Mouse (Mus musculus): Measurements from ENCODE around the gene Rab3c.

The Rab3c gene

DNA sequence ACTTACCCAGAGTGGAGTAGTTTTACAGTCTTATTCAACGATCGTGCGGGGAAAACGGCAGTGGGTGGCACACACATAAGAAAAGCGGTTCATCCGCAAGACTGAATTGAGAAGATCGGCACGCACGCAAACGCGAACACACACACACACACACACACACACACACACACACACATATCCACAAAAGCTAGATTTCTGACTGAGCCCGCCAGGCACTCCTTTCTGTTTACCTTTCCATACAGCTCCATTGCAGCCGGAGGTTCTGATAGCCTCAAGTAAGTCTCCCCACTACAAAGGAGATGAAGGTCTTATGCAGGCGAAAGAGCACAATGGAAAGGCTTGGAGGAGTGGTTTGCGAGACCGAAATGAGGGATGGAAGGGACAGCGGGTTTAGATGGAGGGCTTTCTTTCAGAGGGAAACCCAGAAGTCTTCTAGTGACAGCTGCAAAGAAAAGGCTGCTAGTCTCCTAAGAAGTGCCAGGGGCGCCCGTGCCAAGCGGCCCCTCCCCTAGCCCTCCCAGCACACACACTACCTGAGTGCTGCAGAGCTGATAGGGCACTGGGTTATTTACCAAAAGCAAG lies at the start of gene Rab3c:
TSS of gene Rab3c (minus strand) at position 434 of the 582 bp plus-strand sequence.
- DNase-seq (ENCODE audit: low spot score): peak; percentile 46

DNA sequence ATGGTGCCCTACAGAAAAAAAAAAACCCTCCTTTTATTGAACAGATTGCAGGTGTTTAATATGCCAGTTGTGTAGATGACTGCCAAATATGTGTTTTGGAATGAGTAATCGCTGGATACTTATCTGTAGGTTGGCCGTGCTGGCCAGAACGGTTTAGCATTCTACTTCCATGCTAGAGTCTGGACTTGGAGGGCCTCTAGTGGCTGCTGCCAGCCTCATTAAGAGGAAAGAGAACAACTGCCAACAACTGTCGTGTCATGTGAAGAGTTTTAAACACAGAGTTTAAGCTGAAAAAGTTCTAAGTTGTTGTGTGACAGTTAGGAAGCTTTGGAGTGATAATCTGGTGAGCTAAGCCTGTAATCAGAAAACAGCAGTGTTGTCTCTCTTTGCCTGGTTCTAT lies 38.0 kb upstream of the Rab3c start:
- peak; percentile 54 for DNase-seq (ENCODE audit: low spot score)

DNA sequence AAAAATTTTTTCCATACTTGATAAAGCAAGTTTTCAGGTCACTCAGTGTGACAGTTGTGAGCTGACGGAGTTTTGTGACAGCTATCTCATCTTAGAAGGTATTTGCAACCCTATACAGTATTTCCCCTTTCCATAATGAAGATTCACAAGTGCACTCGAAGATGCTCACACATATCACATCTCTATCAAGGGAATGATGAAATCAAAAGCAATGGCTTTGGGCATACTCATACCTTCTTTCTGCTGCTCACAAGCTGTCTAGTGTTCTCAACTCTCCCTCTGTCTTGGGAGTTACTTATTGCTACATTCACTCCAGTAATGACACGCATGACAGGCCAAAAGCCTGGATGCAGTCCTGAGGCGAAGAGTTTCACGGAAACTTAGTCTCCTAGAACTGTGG lies 26.4 kb upstream of the Rab3c start:
- peak; percentile 60 for DNase-seq (ENCODE audit: low spot score)

DNA sequence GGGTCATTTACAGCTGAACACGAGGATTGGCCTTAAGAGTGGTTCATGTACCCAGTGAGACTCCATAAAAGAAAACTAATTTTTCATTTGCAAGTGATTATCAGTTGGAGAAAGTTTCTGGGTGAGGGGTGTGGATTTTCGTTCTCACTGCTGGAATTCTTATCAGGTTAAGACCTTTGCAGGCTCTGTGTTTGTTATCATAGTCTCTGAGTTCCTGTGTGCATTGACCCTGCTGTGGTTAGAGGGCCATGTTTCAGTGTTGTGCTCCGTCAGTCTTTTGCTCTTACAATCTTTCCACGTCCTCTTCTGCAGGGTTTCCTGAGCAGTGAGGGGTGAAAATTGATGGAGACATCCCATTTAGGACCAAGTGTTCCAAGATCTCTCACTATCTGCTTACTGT lies 16.3 kb upstream of the Rab3c start:
- no peak for DNase-seq (ENCODE audit: low spot score)

DNA sequence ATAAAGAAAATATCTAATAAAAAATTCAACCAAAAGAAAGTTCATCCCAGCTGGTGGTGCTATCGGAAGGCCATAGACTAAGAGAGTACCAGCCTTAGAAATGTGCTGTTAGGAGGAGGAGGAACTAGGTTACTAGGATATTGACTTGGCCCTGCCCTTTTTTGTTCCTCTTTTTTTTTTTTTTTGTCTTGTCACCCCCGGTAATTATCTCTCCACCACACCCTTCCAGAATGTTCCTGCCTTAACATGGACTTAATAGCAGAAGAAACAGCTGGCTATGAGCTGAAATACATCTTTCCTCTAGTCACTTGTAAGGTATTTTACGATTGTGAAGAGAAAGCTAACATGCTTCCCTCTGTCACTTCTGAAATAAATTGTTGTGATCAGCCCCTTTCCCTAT lies 7.7 kb upstream of the Rab3c start:
- no peak for DNase-seq (ENCODE audit: low spot score)

DNA sequence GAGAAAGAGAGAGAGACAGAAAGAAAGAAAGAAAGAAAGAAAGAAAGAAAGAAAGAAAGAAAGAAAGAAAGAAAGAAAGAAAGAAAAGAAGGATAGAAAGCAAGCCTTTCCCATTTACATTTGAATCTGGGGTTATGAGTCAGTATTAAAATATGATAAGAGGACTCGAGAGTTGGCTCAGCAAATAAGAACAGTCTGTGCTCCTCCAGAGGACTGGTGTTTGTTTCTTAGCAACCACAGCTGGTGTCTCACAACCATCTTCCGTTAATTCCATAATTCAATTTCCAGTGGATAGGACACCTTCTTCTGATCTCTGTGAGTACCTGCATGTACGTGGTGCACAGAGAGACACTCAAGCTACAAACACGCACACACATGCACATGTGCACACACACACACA lies 3.0 kb upstream of the Rab3c start:
- DNase-seq (ENCODE audit: low spot score): peak; percentile 58

DNA sequence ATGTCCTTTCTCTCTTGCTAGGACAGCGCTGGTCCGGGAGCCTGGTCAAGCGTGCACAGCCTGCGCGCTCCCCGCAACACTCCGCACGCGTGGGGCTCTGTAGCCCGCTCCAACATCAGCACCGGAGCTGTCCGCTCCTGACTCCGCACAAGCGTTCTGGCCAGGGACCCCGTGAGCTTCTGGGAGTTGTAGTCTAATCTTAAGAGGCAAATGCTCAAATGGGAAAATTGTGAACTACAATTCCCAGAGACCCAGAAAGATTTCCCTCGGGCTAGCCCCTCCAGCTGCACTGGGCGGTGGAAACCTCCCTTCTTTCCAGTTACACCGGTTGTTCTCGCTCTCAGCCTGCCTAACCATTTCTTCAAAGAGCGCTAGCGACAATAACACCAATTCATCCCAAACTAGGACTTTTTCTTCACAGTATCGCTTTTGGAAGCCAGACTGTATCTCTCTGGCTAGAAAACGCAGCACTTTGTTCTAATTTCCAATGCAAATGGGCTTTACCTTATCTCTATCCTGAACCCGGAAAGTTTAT lies 701 bp downstream of the Rab3c start:
- peak; percentile 97 for DNase-seq (ENCODE audit: low spot score)

DNA sequence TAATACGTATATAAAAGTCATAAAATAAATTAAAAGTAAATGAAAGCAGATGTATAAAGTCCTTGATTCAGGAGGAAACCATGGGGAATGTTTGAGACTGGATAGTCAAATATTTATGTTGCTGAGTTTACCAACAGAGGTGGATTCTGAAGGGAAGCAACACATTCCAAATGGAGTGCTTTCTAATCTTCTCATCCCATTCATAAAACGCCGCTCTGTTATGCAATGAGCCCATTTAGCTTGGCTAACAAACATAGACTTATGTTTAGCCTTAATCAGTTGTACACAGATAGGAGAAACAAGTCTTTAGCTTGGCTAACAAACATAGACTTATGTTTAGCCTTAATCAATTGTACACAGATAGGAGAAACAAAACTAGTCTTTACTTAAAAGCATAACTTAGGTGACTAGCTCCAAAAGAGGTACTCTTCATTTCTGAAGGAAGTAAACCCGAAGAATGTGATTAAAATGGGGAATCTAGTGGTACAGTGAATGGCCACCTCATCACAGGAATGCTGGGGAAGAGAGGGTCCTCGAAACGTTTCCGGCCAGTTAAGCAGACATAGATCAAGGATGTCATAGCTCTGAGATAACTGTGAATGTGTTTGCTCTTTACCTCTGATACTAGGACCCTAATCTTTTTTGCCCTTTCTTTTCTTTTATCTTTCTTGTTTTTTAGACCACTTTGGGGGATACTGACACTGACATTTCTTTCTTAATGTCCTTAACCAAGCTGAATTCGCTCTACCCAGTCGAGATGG lies 1.6 kb downstream of the Rab3c start:
- peak; percentile 32 for DNase-seq (ENCODE audit: low spot score)

DNA sequence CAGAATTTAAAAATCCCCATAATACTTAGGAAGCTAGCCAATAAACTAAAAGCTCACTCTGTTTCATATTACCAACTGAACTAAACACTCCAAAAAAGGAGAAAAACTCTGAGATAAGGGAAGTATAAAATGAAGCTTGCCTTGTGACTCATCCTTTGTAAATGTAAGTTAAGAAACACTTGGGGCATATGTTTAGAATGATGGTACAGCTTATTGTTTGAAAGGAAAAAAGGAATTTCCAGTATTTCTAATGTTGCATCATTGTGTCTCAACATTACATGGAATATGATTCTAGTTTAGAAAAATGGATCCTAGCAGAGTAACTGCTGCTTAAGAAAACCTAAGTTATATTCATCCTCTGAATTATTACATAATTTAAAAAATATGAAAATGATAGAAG lies 3.1 kb downstream of the Rab3c start:
- DNase-seq (ENCODE audit: low spot score): no peak

DNA sequence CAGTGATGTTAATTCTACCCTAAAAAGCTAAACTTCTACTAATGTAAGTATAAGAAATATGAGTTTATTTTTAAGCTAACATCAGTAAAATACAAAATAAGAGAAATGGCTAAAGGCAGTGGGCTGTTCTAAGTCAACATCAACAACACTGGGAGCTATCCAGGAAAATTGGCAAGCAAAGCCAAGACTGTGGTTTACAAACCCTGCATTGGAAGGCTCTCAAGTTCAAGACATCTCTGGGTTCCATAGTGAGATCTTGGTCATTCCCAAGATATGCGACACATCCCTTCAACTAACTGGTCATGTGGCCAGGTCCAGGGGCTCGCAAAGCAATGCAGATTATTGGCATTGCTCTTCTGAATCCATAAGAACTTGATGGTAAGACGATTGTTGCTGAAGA lies 5.3 kb downstream of the Rab3c start:
- no peak for DNase-seq (ENCODE audit: low spot score)

DNA sequence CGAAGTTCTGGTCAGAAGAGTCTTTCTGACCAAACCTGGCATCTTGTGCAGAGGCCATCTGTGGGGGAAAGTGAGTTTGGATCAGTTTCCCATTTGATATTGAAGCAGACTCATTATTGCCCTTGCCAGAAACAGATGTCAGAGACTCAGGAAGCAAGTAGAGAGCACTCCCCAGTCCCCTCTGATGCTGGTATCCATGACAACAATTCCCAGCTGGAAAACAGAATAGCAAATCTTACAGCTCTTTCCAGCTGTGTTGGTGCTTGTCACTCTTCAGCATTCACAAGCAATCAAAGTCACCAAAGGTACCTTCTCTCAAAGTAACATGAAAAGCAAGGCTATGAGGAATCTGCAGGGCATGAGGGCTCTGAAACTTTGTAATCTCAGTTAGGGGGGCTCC lies 20.1 kb downstream of the Rab3c start:
- DNase-seq (ENCODE audit: low spot score): peak; percentile 56

DNA sequence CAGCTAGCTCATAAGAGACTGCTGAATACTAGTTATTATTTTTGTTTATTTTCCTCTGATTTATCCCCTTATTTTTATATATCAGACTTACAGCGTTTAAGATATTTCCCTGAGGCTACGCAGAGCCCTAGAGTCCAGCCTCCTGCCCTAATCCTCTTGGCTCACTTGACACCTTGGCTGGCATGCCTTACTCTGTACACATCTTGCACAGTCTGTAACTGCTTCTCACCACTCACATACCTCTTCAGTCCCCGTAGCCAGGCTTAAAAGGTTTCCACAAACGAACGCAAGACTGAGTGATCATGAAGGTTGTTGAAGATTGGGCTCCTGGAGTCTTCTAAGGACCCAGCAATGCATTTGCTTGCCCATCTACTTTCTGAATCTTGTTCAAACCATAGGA lies 29.3 kb downstream of the Rab3c start:
- DNase-seq (ENCODE audit: low spot score): no peak

DNA sequence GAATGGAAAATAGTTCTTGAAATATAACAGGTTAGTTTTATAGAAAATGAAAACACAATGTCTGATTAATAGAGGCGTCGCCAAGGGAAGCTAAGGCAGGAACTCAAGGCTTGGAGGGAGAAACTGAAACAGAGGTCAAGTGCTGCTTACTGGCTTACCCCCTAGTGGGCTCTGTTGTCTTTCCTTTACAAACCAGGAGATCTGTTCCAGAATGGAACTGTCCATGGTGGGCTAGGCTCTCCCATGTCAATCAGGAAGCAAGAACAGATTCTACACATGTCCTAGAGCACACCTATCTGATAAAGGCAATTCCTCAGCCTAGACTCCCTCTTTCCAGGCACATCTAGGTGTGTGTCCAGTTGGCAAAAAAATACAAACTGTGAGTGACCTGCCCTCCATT lies 32.3 kb downstream of the Rab3c start:
- no peak for DNase-seq (ENCODE audit: low spot score)

DNA sequence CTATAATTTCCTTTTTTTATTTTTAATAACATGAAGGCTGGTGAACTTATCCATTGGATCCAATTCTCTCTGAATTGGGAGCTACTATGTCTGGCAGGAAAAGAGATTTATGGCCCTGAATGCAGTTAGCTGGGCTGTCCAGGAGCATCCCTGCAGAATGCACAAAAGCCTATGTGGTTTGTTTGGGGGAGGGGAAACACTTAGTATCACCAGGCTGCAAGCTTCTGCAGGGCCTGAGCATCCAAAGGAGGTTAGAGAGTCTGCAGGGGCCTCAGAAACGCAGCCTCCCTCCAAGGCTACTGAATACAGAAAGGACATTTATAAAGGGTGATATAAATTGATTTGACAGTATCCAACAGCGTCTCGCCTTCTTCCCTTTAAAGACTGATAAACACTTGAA lies 41.8 kb downstream of the Rab3c start:
- peak; percentile 57 for DNase-seq (ENCODE audit: low spot score)

DNA sequence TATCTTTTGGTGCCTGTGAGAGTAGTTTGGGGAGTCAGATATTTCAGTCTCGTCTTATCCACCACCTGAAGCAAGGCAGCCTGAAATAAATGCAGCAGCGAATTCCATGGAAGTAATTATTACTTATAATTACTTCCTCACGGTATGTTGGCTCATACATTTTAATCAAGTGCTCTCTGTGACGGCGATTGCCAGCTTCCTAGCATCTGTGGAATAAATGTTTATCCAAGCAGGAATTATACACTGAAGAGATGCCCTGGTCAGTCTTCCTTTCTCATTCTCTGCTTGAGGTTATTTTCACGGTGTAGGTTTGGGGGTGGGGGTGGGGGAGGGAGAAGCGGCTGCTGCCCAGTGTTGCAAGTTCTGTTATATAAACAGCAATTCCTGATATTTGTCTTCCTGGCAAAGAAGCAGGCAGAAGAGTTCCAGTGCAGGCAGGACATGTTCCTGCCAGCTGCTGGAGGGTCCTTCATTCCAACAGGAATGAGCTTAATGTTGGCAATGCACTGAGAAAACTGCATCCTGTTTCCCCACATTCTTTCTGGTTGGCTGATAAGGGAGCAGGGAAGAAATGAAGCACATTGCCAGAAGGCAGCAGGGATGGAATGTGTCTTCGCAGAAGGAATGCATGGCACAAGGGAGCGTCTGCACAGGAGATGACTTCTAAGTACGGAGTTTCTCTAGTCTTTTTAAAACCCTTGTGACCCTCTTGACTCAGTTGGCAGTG lies 43.4 kb downstream of the Rab3c start:
- DNase-seq (ENCODE audit: low spot score): no peak

DNA sequence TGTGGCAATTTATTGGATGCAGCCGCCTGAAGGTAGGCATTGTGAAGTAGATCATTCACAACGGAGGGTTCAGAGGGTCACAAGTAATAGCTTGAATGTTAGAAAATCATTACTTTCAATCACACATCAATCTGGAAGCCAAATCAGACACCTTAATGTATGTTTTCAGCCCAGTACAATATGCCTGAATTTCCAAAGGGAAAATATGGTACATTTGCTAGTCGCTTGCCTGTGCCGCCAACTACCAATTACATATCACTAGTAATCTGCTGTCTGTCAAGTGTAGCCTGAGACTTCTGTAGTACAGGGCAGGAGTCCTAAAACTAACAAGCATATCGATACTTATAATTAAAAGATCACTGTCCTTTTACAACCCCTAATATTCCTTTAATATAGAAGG lies 47.4 kb downstream of the Rab3c start:
- DNase-seq (ENCODE audit: low spot score): no peak

DNA sequence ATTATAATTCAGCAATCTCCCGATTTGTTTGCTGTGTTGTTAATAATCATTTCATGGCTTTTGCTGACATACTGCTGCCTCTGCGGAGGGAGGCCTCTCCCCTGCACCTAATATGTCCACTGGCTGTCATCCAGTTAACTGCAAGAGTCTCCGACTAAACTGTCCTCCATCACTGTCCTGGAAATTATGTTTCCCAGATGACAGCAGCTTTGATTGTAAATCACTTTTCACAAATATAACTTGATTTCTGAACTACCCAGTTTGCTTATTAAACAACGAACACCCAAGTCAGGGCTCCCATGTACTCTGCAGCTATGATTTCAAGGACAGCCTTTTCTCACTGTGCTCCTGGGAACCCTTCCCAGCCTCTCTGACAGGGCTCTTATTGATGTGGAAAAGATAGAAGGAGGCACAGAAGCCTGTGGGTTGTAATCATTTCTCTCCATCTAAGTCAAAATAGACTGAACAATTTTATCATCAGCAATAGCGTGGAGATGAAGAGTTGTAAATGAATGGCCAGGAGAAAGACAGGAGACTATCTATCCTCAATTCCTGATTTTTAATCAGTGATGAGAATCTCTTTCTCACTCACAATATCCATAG lies 49.6 kb downstream of the Rab3c start:
- peak; percentile 30 for DNase-seq (ENCODE audit: low spot score)

DNA sequence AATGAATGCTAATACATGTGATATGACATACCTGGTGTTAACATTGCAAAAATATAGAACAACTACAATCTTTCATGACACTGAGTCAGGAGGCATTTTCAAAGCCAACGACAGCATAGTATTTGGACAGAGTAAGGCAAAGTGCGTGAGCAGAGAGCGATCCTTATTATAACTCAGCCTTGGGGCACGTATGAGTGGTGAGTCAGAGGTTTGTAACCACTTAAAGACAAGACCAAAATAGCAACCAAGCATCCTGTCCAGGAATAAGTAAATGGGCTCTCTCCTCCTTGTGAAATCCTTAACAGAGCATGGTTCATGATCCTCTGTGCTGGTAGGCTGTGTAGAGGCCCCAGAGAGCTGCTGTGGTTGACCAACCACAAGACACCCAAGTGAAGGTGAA lies 50.8 kb downstream of the Rab3c start:
- DNase-seq (ENCODE audit: low spot score): peak; percentile 44

DNA sequence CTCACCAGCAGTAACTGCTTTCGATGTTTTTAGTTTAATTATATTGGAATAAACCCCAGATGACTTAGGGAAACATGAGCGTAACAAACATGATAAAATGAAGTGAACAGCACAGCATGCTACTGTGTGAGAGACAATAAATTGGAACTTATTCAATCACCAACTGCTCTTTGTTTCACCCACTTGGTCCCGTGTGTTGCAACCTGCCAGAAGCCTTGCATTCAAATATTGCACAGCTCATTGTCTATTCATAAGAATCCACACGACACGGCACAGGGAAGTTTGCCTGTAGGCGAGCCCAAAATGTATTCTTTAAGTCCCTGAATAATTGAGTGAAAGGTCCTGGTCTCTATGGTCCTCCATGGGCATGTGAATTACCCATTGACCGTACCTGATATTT lies 61.6 kb downstream of the Rab3c start:
- peak; percentile 33 for DNase-seq (ENCODE audit: low spot score)

DNA sequence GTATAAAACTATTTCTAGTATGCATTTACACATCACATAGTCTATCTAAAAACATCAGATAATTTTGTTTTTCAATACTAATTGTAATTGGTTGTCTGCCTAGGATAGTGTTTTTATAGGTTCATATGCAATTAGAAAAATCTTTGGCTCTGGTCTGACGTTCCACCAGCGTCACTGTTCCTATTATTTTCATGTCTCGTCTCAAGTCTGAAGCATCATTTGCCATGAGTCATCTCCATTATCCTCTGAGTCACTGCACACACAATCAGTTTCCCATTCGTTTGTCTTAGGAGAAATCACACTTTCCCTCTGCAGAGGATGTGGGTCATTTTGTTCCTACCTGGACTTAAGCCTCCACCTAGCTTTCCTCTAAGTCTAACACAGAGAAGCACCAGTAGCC lies 62.3 kb downstream of the Rab3c start:
- DNase-seq (ENCODE audit: low spot score): peak; percentile 72

DNA sequence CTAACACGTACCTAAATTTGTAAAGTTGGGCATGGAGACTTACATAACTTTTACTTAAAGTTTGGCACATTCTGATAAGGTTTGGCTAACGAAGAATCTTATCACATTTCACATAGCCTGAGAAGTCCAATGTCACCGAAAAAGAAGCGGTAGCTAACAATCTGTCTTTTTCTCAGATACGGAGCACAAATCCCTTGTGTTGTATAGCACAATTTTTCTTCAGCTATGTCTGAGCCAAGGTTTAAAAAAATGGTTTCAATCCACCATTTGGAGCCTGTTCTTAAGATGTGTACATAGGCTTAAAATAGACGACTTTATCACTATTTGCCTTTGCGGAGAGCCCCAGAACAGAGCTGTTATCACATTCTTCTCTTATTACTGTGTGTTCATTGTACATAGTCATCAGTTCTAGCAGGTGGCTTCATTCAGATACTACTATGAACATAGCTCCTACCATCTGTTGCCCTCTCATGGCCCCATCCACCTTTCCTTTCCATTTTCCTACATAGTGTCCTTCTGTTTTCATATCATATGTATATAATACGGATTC lies 69.2 kb downstream of the Rab3c start:
- no peak for DNase-seq (ENCODE audit: low spot score)

DNA sequence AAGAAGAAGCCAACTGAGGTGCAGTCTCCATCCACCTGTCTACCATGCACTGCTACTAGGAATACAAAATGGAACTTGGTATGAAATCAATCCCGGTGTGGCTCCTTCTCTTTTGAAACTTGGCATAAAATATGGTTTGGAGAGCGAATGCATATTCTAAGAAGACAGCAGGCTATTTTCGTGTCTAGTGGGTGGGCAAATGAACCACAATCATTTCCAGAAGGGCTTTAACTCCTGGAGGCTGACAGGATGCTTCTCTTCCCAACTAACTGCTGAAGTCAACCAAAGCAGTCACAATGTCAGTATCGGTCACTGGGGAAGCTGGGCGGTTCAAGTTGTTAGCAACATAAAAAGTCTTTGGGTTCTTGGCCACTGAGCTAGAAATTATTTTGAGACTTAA lies 81.9 kb downstream of the Rab3c start:
- no peak for DNase-seq (ENCODE audit: low spot score)

Measured in MN1 (cell line).